Mouse (Mus musculus) cerebellum, adult 2 months (tissue): ENCODE results near the gene Evi2b.

Experiments used
- CTCF ChIP-seq: fragments of 200-500 bp; IDR thresholded peaks from 2 replicates; pipeline ENCODE4 v1.5.1; 2011; ENCODE audit warnings: low read depth, mild to moderate bottlenecking, control low read depth, low read length, moderate library complexity, borderline replicate concordance; ENCODE audit not compliant: insufficient read depth
- POLR2A ChIP-seq: fragments of 200-500 bp; IDR thresholded peaks from 2 replicates; pipeline ENCODE4 v1.6.1; 2011; ENCODE audit warnings: low read length, control low read depth, borderline replicate concordance; ENCODE audit not compliant: insufficient read depth

GRCm38 (mm10) chr11:79522944-79523343 is 618 bp downstream of the Evi2b start:
- no peak for TF ChIP-seq POLR2A
- no peak for TF ChIP-seq CTCF
